Mouse (Mus musculus) erythroblast, embryonic 14.5 days (primary cell): ENCODE measurements around the gene Usb1.

ENCODE experiments used
- GATA1 ChIP-seq: IDR thresholded peaks from 2 replicates; pipeline ENCODE4 v1.6.1; 2012; ENCODE audit warnings: low read length, inconsistent platforms, mixed read lengths
- TAL1 ChIP-seq: IDR thresholded peaks from 3 replicates; pipeline ENCODE4 v1.6.1; 2012; ENCODE audit warnings: low read length, inconsistent platforms, mixed read lengths

DNA sequence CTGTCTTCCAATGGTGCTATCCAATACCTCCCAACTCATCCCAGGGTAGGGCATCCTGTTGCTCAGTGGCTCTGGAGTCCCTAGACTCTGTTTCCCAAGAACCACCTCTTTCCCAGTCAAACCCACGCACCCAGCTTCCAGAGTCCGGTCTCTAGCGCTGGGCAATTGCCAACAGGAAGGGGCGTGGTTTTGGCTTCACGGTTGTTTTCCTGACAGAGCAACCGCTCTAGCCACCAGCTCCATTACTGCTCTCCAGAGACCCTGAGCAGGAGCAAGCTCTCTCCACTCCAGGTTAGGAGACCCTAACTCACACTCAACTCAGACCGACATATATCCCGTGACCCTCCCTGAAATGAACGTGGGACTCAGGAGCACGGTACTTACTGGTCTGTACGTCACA lies 38.9 kb upstream of the Usb1 start:
- no peak for TF ChIP-seq TAL1
- TF ChIP-seq GATA1: no peak
